Mouse (Mus musculus) cerebellum, postnatal 4 days (tissue): Measurements from ENCODE around the gene Ly6g6e.
"Not testable (repeated sequence)": the region's sequence is repeated elsewhere in the genome, so short reads cannot be mapped to it uniquely, and the experiment has no call there.

Experiments used
- DNase-seq, 2 experiments: peaks; one replicate each; pipeline ENCODE4 v3.0.0; 2022; ENCODE audit warnings: low spot score in 2 of 2, mixed read lengths in 1 of 2

The Ly6g6e gene

GRCm38 (mm10) chr17:35076507-35077176, at the start of gene Ly6g6e:
Ly6g6e (plus strand) TSS chr17:35076902.
- no peak for DNase-seq

- peak; percentile 58 to 83 for DNase-seq
Measured at GRCm38 (mm10) chr17:35027277-35028068, 49.2 kb upstream of the Ly6g6e start, which contains the start of gene Sapcd1. Sapcd1 (minus strand) TSS chr17:35028016.

- no peak for DNase-seq
Measured at GRCm38 (mm10) chr17:35028315-35028714, 48.4 kb upstream of the Ly6g6e start.

GRCm38 (mm10) chr17:35029691-35030532, 46.8 kb upstream of the Ly6g6e start:
- DNase-seq, result no peak

GRCm38 (mm10) chr17:35031272-35031671, 45.4 kb upstream of the Ly6g6e start:
- DNase-seq, result no peak

- DNase-seq, result no peak
Measured at GRCm38 (mm10) chr17:35031880-35032279, 44.8 kb upstream of the Ly6g6e start.

- DNase-seq, result no peak
Measured at GRCm38 (mm10) chr17:35032323-35032870, 44.3 kb upstream of the Ly6g6e start.

GRCm38 (mm10) chr17:35033703-35034102, 43.0 kb upstream of the Ly6g6e start:
- not testable (repeated sequence) for DNase-seq

- DNase-seq, result no peak
Measured at GRCm38 (mm10) chr17:35034896-35035295, 41.8 kb upstream of the Ly6g6e start.

- no peak for DNase-seq
Measured at GRCm38 (mm10) chr17:35039121-35039873, 37.4 kb upstream of the Ly6g6e start.

- DNase-seq, result no peak
Measured at GRCm38 (mm10) chr17:35043794-35044193, 32.9 kb upstream of the Ly6g6e start.

GRCm38 (mm10) chr17:35044904-35045806, 31.5 kb upstream of the Ly6g6e start:
- no peak for DNase-seq

GRCm38 (mm10) chr17:35045807-35046680, 30.7 kb upstream of the Ly6g6e start:
- no peak for DNase-seq

- DNase-seq, result peak; percentile 92 to 98
Measured at GRCm38 (mm10) chr17:35046681-35047455, 29.8 kb upstream of the Ly6g6e start, which contains the start of gene Msh5. Msh5 (minus strand) TSS chr17:35046745.

- no peak for DNase-seq
Measured at GRCm38 (mm10) chr17:35047688-35048087, 29.0 kb upstream of the Ly6g6e start.

- no peak for DNase-seq
Measured at GRCm38 (mm10) chr17:35048149-35048931, 28.4 kb upstream of the Ly6g6e start.

GRCm38 (mm10) chr17:35048932-35049440, 27.7 kb upstream of the Ly6g6e start:
- no peak for DNase-seq
